Mouse (Mus musculus) liver, embryonic 11.5 days (tissue): ENCODE data around the gene Hrct1. TPM values are rescaled to one million over a fixed set of nuclear protein-coding genes. Genes with fewer than 3 reads are reported as not detected.

ENCODE experiments used
- ATAC-seq: fragments of 200-750 bp; cut with Nextera tagmentation; replicated peaks from 2 replicates; pipeline ENCODE4 v1.8.0; 2017; ENCODE audit warnings: moderate number of reproducible peaks, mild to moderate bottlenecking, moderate TSS enrichment, moderate library complexity; ENCODE audit not compliant: low FRiP score
- DNase-seq: peaks from one replicate; pipeline ENCODE4 v3.0.0-alpha.2; 2017; ENCODE audit warnings: low spot score
- H3K27ac ChIP-seq: fragments of 300-500 bp; sonication (generic); 2 replicates; pipeline ENCODE4 v1.5.1; 2014; ENCODE audit warnings: mild to moderate bottlenecking, low read depth, low read length, control low read depth
- H3K27me3 ChIP-seq: fragments of 300-500 bp; sonication (generic); replicated peaks from 2 replicates; pipeline ENCODE4 v1.6.1; 2014; ENCODE audit warnings: low read length, mixed read lengths; ENCODE audit not compliant: control insufficient read depth, insufficient read depth
- H3K36me3 ChIP-seq: fragments of 300-500 bp; sonication (generic); 2 replicates; pipeline ENCODE4 v1.6.1; 2014; ENCODE audit warnings: mild to moderate bottlenecking, low read length, moderate library complexity, mixed read lengths; ENCODE audit not compliant: control insufficient read depth, insufficient read depth
- H3K4me1 ChIP-seq: fragments of 300-500 bp; sonication (generic); replicated peaks from 2 replicates; pipeline ENCODE4 v1.6.1; 2014; ENCODE audit warnings: low read length, mixed read lengths; ENCODE audit not compliant: control insufficient read depth, insufficient read depth
- H3K4me2 ChIP-seq: fragments of 300-500 bp; sonication (generic); 2 replicates; pipeline ENCODE4 v1.6.1; 2014; ENCODE audit warnings: mild to moderate bottlenecking, control low read depth, moderate library complexity
- H3K4me3 ChIP-seq: fragments of 300-500 bp; sonication (generic); 2 replicates; pipeline ENCODE4 v1.5.1; 2014; ENCODE audit warnings: low read depth, low read length, control low read depth
- H3K9ac ChIP-seq: fragments of 300-500 bp; sonication (generic); 2 replicates; pipeline ENCODE4 v1.6.1; 2014; ENCODE audit warnings: low read depth, low read length, control low read depth
- H3K9me3 ChIP-seq: fragments of 300-500 bp; sonication (generic); 2 replicates; pipeline ENCODE4 v1.6.1; 2016; ENCODE audit warnings: low read length, inconsistent platforms, mixed read lengths; ENCODE audit not compliant: control insufficient read depth
- WGBS: fragments of 180-500 bp; shearing (Covaris S2); extraction: QIAGEN DNeasy Blood & Tissue Kit; methylation state at CpG from one replicate; pipeline ENCODE4 v1.1.7; 2014; 5-methylcytosine and 5-hydroxymethylcytosine counted together
- polyA plus RNA-seq: library from polyadenylated mRNA; unstranded; fragments of >200 nt; fragmentation: Nextera tagmentation; extraction: Ambion mirVana; gene quantifications from 2 replicates; pipeline ENCODE4 v1.2.1, GENCODE M21; 2014

The Hrct1 gene
- polyA plus RNA-seq, 1 experiment from 2014 or later: 0.45 TPM

DNA sequence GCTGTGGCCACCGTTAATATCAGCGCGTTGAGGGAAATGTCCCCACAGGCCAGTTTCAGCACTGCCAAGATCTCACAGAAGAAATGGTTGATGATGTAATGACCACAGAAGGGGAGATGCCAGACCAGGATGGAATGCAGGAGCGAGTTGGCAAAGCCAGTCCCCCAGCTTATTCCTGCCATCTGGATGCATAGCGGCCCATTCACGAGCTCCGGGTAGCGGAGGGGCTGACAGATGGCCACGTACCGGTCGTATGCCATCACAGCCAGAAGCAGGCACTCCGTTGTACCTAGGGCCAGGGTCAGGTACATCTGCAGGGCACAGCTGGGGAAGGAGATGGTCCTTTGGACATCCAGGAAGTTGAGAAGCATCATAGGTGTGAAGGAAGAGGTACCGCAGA lies 30.4 kb upstream of the Hrct1 start:
- Histone ChIP-seq H3K4me2 (no peak overlapping the region), H3K27ac (no peak overlapping the region), H3K36me3 (no peaks in the 10 kb centered on the region), H3K9ac (no peak overlapping the region), H3K9me3 (no peaks in the 10 kb centered on the region), H3K4me3 (no peak overlapping the region), H3K4me1 (peaks cover 22% of the 10 kb centered on the region), H3K27me3 (peaks cover 2% of the 10 kb centered on the region; the same call in 1 of the 2 replicates)
- no peak for DNase-seq
- no peak for ATAC-seq
- 90% methylated on average over 13 of the region's 13 CpGs for WGBS

DNA sequence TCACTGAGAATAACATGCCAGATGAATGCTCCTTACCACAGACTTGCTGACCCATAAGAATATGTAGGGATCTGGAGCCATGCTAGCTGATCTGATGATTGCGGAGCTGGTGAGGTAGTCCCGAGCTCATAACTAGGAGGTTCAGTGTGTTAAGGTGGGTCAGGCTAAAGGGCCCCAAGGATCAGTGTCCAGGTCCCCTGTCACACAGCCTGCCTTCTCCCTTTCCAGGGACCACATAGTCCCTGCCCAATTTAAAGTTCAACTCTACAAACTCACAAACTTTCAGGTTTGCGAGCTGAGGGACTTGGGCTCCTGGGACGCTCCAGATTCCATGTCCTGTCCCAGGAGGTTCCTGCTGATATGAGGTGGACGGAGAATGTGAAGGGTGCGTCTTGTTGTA lies 26.3 kb upstream of the Hrct1 start, which contains the start of gene Olfr70:
Gene Olfr70, minus strand, starts transcription at position 101 of the 400 bp plus-strand sequence.
- Histone ChIP-seq H3K27me3 (peaks cover 2% of the 10 kb centered on the region; the same call in 1 of the 2 replicates), H3K4me2 (no peak within 1 kb of the TSS), H3K9me3 (no peaks in the 10 kb centered on the region), H3K4me1 (peaks cover under 1% of the 10 kb centered on the region; the same call in 1 of the 2 replicates), H3K9ac (no peak within 1 kb of the TSS), H3K36me3 (no peaks in the 10 kb centered on the region), H3K27ac (no peak within 1 kb of the TSS), H3K4me3 (no peak within 1 kb of the TSS)
- DNase-seq (no peak), ATAC-seq (no peak)
- WGBS: 85% methylated on average over 6 of the region's 6 CpGs

DNA sequence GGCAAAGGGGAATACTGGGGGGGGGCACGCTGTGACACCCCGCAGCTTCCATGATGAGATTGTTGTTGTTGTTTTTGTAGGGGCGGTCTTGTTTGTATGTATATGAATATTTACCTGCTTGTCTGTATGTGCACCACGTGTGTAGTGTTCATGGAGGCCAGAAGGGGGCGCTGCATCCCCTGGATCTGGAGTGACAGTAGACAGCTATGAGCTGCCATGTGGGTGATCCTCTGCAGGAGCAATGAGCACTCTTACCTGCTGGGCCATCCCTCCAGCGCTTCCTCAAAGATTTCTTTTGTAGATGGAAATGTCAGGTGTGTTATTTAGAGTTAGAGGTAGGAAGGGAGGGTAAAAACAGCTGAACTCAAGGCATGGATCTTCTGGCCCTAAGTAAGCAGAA lies 23.5 kb upstream of the Hrct1 start:
- Histone ChIP-seq H3K27ac (no peak overlapping the region), H3K4me2 (no peak overlapping the region), H3K36me3 (no peaks in the 10 kb centered on the region), H3K4me3 (no peak overlapping the region), H3K9ac (no peak overlapping the region), H3K9me3 (no peaks in the 10 kb centered on the region), H3K4me1 (no peaks in the 10 kb centered on the region), H3K27me3 (0 out of 2 replicates have a peak, but pooled peaks cover 2% of the 10 kb centered on the region)
- WGBS: 63% methylated on average over 6 of the region's 6 CpGs
- no peak for ATAC-seq
- DNase-seq: no peak

DNA sequence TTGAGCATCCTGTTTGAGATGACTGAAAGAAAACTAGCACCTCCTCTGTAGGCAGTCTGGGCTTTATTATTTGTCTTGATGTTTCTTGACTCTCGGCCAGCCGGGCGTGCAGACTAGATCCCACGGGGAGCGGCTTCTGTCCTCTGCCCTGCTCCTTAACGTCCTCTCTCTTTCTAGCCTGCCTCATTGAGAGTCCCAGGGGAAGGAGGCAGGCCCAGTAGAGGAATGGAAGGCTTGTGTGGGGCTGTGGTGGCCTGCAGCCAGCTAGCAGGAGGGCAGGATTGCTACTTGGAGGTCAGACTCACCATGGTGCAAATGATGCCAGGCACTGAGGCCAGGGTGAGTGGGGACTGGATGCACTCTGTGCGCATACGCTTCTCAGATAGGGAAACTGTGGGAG lies 23.1 kb upstream of the Hrct1 start:
- H3K27ac ChIP-seq: no peak overlapping the region
- H3K9ac ChIP-seq: no peak overlapping the region
- no peaks in the 10 kb centered on the region for H3K36me3 ChIP-seq
- no peak overlapping the region for H3K4me3 ChIP-seq
- H3K4me2 ChIP-seq: no peak overlapping the region
- DNase-seq (no peak), ATAC-seq (no peak)
- H3K4me1 ChIP-seq: no peaks in the 10 kb centered on the region
- no peaks in the 10 kb centered on the region for H3K9me3 ChIP-seq
- WGBS: 84% methylated on average over 8 of the region's 8 CpGs
- no peaks in the 10 kb centered on the region for H3K27me3 ChIP-seq

GRCm38 (mm10) chr4:43705991-43706390 lies 21.0 kb upstream of the Hrct1 start:
- no peaks in the 10 kb centered on the region for H3K27me3 ChIP-seq
- no peaks in the 10 kb centered on the region for H3K4me1 ChIP-seq
- no peak overlapping the region for H3K9ac ChIP-seq
- no peaks in the 10 kb centered on the region for H3K36me3 ChIP-seq
- DNase-seq (no peak), ATAC-seq (no peak)
- 83% methylated on average over 13 of the region's 13 CpGs for WGBS
- no peak overlapping the region for H3K27ac ChIP-seq
- no peak overlapping the region for H3K4me2 ChIP-seq
- H3K9me3 ChIP-seq: no peaks in the 10 kb centered on the region
- H3K4me3 ChIP-seq: no peak overlapping the region

DNA sequence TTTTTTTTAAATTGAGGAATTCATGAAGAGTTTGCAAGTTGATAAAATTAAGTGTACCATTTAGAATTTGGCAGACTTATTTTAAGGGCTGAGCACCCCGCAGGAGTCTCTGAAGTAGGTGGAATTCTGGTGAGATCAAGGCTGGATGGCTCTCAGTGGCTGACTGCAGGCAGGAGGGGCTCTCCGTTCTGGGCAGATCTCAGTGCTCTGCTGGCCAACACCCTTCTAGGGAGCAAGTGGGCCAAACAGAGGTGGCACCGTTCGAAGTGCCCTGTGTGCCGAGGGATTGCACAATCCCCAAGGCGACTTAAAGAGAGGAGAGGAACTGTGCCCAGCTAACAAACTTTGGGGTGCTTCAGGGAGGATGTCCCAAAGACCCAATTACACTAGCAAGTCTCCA lies 17.1 kb upstream of the Hrct1 start, which contains the start of gene Olfr71:
Gene Olfr71, minus strand, starts transcription at position 387 of the 400 bp plus-strand sequence.
- peaks cover 5% of the 10 kb centered on the region; the same call in 1 of the 2 replicates for H3K27me3 ChIP-seq
- no peaks in the 10 kb centered on the region for H3K36me3 ChIP-seq
- no peak within 1 kb of the TSS for H3K4me2 ChIP-seq
- no peak within 1 kb of the TSS for H3K9ac ChIP-seq
- 70% methylated on average over 6 of the region's 6 CpGs for WGBS
- H3K27ac ChIP-seq: no peak within 1 kb of the TSS
- ATAC-seq (no peak), DNase-seq (no peak)
- H3K4me3 ChIP-seq: no peak within 1 kb of the TSS
- H3K9me3 ChIP-seq: no peaks in the 10 kb centered on the region
- H3K4me1 ChIP-seq: no peaks in the 10 kb centered on the region

- no peak overlapping the region for H3K4me2 ChIP-seq
- WGBS: 4% methylated on average over 2 of the region's 2 CpGs
Measured at GRCm38 (mm10) chr4:43711821-43712220, 15.2 kb upstream of the Hrct1 start.

GRCm38 (mm10) chr4:43713652-43714219 lies 13.3 kb upstream of the Hrct1 start:
- H3K9ac ChIP-seq: no peak overlapping the region
- H3K9me3 ChIP-seq: no peaks in the 10 kb centered on the region
- no peak overlapping the region for H3K4me3 ChIP-seq
- no peak for DNase-seq
- no peak for ATAC-seq
- H3K27me3 ChIP-seq: peaks cover 5% of the 10 kb centered on the region; the same call in 1 of the 2 replicates
- no peaks in the 10 kb centered on the region for H3K4me1 ChIP-seq
- 41% methylated on average over 7 of the region's 7 CpGs for WGBS
- H3K27ac ChIP-seq: no peak overlapping the region
- H3K4me2 ChIP-seq: no peak overlapping the region
- no peaks in the 10 kb centered on the region for H3K36me3 ChIP-seq

More at GRCm38 (mm10) chr4:43711821-43712220, 15.2 kb upstream of the Hrct1 start:
- H3K27ac ChIP-seq: no peak overlapping the region
- ATAC-seq: no peak
- DNase-seq: peak; percentile 68
- H3K9me3 ChIP-seq: no peaks in the 10 kb centered on the region
- H3K4me1 ChIP-seq: no peaks in the 10 kb centered on the region
- no peak overlapping the region for H3K9ac ChIP-seq
- H3K27me3 ChIP-seq: peaks cover 5% of the 10 kb centered on the region; the same call in 1 of the 2 replicates
- H3K36me3 ChIP-seq: no peaks in the 10 kb centered on the region
- no peak overlapping the region for H3K4me3 ChIP-seq
